Mouse (Mus musculus): ENCODE measurements around the gene Bcas1. TPM values are rescaled to one million over a fixed set of nuclear protein-coding genes. Genes with fewer than 3 reads are reported as not detected.
"Not testable (repeated sequence)": the region's sequence is repeated elsewhere in the genome, so short reads cannot be mapped to it uniquely, and the experiment has no call there.

Gene Bcas1
- 100 to 1,000 TPM in 1 of 4 experiments, 10 to 100 TPM in 3; 91.0 to 102 (median 94.4) TPM for total RNA-seq (2022)

DNA sequence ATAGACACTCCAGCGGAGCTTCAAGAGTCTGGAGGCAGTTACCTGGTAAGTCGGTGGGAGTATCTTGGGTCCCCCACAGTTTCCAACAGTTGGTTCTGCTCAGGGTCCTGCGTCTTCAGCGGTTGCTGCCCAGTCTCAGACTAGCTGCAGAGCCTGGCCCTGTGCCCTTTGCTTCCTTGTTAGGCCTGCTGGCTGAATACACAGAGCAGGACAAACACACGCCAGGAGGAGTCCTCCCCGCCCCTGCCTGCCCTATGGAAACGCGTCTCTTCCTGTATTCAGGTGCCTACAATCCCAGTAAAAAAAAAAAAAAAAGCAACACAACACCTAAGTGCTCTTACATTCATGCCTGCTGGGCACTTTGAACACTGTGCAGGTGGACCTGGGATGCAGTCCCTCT lies at the start of gene Bcas1:
Bcas1 (minus strand) TSS at position 142 of the 400 bp plus-strand sequence.
- DNase-seq (ENCODE audit: low spot score in 2 of 2) = no peak

DNA sequence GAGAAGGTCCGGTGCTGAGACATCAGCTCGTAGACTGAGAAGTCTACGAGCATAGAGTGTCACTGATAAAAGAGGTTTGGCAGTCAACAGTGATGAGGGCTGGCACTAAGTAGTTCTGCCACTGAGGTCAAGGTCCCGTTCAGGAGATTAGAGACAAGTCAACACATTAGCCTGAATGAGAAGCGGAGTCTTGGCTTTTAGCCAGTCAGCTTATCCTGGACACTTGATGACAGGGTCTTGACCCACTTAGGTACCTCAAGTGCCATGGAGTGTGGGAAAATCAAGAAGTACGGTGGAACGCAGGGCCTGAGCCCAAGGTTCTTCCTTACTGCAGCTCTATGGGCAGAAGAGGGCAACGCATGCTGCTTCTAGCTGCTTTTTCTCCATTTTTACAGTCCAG lies 49.0 kb upstream of the Bcas1 start:
- DNase-seq (ENCODE audit: low spot score in 2 of 2) = no peak

DNA sequence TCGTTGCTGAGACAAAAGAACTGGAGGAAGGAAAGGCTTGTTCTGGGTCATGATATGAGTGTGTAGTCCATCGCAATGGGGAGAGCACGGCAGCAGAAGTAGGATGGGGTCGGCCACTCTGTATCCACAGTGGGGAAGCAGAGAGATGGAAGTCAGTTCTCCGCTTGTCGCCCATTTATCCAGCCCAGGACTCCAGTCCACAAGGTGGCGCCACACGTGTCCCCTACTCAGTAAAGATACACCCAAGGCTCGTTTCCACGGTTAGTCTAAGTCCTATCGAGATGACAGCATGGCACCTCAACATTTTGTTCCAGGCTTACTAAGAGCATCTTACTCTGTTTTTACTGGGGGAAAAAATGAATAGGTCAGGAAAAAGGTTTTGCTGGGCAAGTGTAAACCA lies 48.6 kb upstream of the Bcas1 start:
- no peak for DNase-seq (ENCODE audit: low spot score in 2 of 2)

DNA sequence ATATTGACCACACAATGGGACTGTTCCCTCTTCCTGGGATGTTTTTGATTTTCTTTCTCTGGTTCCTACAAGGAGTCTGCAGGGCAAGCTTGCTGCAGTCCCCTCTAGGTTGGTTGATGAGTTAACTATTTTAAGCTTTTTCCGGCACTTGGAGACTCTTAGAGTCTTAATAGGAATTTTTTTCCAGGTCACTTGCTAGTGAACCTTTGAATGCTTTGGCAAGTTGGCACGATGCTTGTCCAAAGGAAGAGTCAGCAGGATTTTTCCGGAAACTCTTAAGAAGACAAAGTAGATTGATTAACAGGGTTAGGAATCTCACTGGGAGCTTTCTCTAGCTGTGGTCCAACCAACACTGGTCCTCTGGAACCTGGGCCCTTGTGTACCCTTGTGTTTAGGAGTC lies 47.5 kb upstream of the Bcas1 start:
- no peak for DNase-seq (ENCODE audit: low spot score in 2 of 2)

DNA sequence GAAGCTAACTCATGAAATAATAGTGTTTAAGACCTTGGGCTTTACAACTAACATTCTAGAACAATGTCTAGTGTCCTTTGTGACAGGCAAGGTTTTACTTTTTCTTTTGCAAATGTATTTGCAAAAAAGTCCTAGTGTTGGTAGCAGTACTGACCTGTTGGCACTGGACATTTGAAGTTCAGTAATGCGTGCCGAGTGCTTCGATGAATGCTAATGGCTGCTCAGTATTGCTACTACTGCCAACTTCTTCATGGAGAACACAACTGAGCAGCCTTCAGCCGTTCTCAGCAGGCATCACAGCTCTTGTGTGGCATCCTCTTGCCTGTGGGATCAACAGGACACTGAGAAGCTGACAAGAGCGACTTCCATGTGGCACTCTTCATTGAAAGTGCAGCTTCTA lies 46.5 kb upstream of the Bcas1 start:
- no peak for DNase-seq (ENCODE audit: low spot score in 2 of 2)

DNA sequence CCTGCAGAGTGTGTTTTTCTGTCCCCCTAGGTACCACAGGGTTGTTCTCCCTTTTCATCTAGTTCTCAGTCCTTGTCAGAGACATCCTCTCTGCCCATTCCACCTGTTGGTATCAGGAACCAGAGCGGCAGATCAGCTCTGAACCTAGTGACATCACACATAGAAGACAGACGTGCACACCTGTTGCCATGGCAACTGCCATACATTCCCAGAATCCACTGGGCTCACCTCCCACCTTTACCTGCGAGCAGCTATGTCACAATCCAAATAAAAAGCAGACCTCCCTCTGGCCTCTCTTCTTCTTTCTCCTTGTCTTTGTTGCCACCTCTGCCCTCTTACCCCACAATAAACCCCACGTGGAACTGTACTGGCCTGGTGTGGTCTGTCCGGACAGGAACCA lies 42.9 kb upstream of the Bcas1 start:
- no peak for DNase-seq (ENCODE audit: low spot score in 2 of 2)

DNA sequence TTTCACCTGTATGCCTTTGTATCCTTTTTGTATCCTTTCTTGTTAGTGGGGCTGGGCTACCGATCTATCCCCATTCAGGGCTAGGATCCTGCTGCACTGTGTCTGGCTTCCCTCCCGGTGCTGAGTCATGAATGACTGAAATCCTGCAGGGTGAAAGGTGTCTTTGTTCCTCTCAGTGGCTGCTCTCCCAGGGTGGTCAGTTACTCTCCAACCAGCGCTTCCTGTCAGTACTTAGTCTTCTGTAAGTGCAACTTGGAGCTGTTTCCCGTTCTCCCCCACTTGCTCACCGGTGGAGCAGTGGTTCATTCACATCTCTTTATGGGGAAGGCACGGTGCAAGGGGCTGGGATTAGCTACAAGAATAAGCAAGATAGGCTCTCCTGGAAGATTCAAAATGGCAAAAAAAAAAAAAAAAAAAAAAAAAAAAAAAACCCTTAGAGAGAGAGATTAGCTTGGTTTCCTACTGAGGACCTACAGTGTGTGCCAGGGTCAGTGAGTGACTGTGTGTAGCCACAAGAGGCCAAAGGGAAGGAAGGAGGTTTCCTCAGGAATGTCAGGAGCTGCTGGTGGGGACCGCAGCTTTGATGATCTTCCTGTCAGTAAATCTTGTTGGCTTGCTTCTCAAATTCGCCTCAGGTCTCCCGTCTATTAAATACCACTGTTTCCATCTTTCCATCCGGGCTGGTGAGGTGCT lies 42.1 kb upstream of the Bcas1 start:
- DNase-seq (ENCODE audit: low spot score in 2 of 2) = peak; percentile 10 to 28

DNA sequence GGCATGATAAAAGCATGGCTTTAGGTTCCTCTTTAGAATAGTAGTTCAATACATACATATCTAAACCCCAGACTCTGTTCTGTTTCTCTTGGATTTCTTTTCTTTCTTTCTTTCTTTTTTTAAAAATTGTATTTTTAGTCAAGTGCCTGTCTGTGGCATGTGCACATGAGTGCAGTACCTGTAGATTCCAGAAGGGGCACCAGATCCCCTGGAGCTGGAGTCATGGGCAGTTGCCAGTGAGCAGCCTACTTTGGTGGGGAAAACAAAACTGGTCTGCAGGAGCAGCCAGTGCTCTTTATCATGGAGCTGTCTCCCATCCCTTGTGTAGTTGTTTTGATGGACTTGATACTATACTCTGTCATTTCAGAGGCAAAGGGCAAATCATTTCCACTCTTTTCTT lies 40.4 kb upstream of the Bcas1 start:
- DNase-seq (ENCODE audit: low spot score in 2 of 2) = no peak

DNA sequence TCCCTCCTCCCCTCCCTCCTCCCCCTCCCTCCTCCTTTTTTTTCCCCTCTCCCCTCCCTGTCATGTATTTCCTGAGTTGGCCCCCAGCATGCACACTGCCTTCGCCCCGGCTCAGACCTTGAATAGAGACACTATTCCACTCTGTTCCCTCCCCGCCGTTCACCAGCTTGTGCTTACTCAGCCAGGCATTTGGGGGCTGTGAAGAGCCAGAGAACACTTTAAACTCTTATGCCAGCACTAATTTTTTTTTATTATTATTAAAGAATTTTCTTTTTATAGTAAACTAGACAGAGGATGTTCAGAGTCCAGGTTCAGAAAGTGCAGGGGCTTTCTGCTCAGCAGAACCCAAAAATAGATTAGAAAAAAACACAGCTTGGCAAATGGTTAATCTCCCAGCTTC lies 37.2 kb upstream of the Bcas1 start:
- DNase-seq (ENCODE audit: low spot score in 2 of 2) = no peak

DNA sequence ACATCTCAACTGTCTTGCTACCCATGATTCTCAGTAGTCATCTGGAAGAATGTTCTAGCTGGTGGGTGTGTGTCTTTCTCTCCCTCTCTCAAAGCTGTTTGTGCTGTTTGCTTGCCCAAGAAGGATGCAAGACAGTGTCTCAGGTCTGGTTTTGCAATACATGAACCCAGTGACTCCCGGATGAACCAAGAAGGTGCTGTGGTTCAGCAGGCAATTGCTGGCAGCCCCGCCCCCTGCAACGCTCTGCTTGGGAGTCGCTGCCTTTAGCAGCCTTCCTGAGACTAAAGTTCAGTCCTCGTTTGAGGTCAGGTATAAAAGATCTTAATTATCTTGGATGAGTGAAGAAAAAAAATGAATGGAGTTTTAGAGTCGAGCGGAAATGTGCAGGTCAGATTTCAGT lies 34.0 kb upstream of the Bcas1 start:
- DNase-seq (ENCODE audit: low spot score in 2 of 2) = no peak

DNA sequence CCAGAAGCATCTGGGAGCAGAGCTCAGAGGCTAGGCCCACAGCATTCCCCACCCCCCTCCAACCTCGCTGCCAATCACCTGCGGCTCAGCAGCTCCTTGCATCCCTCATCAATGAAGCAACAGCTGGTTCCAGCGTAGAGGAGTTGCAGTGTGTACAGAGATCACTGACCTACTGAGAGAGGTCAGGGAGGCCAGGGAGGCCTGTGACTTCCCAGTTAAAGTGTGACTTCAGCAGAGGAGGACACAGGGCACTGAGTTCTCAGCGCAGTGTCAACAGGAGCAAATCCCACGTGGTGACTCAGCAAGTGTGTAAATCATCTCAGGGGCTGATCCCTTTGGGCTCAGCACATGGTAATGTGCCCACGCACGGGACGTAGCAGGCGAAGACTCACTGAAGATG lies 32.2 kb upstream of the Bcas1 start:
- no peak for DNase-seq (ENCODE audit: low spot score in 2 of 2)

DNA sequence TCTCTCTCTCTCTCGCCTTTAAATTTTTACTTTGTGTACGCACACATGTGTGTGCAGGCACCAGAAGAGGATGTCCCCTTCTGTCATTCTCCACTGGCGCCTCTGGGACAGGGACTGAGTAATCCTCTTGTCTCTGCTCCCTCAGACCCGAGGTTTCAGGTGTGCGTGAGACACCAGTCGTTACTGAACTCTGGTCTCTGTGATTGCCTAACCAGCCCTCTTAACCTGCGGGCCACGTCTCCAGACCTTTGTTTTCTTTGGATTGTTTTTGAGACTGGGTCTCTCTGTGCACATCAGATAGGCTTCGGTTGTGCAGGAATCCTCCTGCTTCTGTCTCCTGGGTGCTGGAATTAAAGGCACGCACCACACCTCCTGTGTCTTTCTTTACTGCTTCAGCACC lies 31.5 kb upstream of the Bcas1 start:
- DNase-seq (ENCODE audit: low spot score in 2 of 2) = no peak

DNA sequence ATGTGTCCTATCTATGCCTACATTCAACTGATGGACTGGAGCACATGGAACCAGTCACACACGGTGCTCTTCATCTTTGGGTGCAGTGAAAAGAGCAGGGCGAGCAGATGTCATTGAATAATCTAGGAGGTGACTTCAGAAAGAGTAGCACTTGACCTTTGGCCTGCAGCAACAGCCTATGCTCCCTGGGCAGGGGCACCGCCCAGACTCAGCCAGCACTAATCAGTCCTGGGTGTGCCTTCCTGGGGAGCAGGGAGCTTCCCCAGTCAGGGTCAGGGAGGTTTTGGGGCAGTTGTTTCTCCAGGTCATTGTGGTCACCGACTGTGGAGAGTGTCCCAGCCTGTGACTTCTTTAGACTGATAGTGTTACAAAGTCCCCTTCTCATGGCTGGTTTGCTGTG lies 26.2 kb upstream of the Bcas1 start:
- DNase-seq (ENCODE audit: low spot score in 2 of 2) = not testable (repeated sequence)

DNA sequence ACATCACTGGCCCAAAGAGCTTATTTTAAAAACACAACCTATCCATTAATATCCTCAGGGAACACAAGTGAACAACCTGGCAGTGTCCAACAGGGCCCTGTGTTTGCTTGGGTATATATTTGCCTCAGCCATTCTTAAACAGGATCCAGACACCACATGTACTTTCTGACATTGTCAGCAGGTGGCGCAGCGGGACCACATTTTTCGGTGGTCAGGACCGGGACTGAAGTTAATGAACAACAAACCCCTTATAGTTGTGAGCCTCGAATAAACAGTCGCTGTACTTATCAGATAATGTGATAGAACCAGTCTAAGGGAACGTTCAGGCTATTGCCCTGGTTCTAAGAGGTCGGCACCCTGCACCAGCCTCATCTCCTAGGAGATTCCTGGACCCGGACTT lies 23.3 kb upstream of the Bcas1 start:
- DNase-seq (ENCODE audit: low spot score in 2 of 2) = peak in 1 of 2 experiments; percentile 74

DNA sequence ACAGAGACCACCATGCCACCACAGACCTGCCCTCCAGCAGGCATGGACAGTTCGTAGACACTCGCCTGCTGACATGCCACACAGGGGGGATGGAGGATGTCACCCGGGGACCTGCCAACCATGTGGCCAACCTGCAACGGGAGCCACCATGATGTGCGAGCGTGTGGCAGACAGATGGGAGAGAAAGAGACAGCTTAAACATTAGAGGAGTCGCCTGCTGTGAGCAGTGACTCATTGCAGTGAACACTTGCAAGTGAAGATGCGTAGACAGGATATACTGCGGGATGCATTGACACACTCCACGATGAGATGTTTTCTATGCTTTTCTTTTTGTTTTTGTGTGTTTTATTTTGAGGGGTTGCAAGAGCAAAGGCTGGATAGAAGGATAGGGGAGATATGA lies 20.0 kb upstream of the Bcas1 start:
- DNase-seq (ENCODE audit: low spot score in 2 of 2) = peak in 1 of 2 experiments; percentile 33

DNA sequence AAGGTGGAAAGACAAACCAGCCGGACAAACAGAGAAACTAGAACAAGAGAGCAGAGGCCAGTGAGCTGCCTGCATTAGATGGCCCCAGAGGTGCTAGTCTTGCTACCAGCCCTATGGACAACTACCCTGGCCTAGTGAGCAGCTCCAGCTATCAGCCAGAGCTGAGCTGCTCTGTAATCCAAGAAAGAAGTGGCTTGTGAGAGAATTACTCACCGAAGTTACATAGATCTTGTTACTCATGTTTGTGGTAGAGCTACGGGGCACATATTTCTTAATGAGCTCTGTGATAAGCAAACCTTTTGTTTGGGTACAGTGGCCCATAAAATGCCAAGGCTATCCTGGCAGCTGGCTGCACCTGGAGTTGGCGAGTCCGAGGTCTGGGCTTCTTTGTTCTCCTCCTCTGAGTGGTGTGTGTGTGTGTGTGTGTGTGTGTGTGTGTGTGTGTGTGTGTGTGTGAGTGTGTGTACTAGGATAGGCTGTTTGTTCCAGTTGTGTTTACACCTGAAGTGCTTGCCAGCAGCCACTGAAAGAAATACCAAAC lies 19.3 kb upstream of the Bcas1 start:
- DNase-seq (ENCODE audit: low spot score in 2 of 2) = no peak

DNA sequence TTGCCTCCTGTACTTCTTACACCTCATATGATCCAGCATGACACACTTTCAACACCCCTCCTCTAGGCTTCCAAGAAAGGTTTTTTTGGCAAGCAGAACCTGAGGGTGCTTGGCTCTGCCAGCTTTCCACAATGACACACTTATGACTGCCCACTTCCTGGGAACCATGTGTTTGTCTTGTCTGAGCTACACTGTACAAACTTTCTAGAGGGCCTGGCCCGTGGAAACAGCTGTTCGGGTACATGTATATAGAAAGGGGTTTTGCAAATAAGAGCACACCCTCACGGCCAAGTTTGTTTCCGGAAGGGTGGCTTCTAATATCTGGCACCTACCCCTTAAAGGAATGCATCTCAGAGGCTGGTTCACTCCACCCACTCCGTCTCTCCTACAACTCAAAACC lies 18.2 kb upstream of the Bcas1 start:
- no peak for DNase-seq (ENCODE audit: low spot score in 2 of 2)

DNA sequence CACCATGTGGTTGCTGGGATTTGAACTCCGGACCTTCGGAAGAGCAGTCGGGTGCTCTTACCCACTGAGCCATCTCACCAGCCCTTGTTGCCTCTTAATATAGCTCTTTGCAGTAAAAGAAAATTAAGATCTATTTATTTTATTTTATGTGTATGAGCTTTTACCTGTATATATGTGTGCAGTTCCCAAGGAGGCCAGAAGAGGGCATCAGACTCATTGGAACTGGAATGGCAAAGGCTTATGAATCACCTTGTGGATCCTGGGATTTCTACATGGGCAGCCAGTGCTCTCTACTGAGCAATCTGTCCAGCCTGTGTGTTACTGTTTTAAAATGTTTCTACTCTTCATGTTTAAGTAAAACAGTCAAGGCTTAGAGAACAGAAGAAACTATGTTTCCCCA lies 14.9 kb upstream of the Bcas1 start:
- no peak for DNase-seq (ENCODE audit: low spot score in 2 of 2)

DNA sequence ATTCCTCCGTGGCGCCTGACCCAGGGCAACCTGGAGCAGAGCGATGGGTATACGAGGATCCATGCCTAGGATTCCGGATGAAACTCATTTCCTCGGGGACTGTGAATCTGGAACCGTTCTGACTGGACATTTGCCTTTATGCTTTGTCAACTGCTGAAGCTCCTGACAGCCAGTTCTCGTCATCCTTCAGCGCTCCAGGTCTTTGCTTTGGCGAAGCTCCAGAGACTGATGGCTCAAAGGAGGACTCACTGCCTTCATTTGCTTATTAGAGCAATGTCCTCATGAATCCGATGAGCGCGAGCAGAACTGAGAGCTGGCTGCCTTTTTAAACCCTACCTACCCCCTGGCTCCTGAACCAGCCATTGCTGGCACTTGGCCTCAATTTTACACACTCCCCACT lies 11.1 kb upstream of the Bcas1 start:
- DNase-seq (ENCODE audit: low spot score in 2 of 2) = no peak

DNA sequence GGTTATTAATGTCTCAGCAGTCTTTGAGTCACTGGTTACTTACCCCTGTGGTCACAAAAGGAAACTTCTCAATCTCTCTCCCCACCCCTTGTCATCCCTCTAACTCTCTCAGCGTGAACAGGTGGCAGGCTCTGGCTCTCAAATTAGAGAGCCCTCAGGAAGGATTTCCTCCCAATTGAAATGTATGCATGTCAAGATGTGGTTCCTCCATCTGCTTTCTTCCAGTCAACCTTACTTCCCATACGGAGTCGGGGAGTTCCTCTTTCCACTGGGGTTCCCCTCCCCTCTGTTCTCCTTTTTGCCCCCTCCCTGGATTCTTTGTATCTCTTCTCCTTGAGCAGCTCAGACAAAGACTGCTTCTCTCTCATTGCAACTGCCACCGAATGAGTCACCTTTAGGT lies 8.6 kb upstream of the Bcas1 start:
- DNase-seq (ENCODE audit: low spot score in 2 of 2) = no peak

DNA sequence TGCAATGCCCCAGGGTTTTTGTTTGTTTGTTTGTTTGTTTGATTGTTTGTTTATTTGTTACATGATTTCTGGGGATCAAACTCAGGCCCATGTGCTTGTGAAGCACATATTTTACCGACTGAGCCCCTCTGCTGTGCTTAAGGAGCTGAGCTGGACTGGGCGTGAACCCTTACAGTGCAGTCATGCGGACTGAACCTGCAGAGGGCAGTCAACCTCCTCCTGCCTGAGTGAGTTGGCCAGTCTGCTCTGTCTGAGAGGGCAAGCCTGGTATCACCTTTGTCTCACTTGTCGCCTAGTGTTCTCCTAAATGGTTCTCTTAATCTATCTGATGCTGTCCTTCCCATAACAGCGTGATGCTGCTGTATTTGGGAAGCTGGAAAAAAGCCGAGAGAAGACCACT lies 4.5 kb upstream of the Bcas1 start:
- DNase-seq (ENCODE audit: low spot score in 2 of 2) = no peak

DNA sequence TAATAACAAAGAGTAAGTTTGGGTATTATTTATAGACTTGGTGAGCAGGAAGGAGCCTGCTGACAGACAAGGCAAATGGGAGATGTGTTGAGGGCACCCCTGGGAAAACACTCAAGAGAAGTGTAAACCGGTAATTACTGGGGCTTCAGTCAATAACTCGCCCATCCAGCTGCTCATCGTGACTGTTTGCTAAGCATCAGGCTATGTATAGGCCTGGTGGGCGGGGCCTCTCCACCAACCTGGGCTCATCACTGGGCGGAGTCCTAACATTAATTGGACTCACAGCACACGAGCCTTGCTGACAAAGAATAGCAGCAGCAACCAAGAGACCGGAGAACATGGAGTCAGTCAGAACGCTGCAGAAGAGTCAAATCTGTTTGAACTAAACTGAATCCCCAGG lies 1.3 kb upstream of the Bcas1 start:
- DNase-seq (ENCODE audit: low spot score in 2 of 2) = no peak

DNA sequence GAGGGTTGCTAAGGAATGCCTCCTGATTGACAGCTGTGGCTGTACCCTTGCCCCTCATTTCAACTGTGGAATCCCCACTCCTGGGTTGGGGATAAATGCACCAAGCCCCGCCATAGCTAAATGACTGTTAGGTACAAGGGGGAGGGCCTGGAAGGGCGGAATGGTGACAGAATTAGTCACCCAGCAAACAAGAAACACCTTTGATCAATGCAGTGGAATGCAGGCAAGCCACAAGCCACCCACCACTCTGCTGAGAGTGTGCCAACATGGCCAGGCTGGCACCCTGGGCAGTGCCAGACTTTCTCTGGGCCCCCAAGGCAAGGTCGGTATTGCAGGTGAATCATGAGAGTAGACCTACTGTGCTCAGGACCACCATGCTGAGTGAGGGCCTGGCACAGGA lies 3.5 kb downstream of the Bcas1 start:
- no peak for DNase-seq (ENCODE audit: low spot score in 2 of 2)

DNA sequence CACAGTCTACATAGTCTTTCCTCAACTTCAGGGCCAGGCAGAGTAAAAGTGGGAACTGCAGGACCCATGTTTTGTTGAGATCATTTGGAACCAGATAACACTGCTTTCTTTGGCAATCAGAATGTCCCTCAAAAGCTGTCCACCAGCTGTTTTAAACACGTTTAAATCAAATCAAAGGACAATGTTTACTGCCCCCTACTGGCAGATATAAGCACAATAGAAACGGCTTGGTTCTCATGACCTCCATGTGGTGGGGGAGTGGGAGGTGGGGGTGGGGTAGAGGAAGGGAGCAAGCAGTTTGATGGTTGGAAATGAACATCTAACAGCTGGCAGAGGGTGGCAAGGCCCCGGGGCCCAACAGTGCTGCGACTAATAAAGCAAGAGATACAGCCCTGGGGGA lies 5.7 kb downstream of the Bcas1 start:
- DNase-seq (ENCODE audit: low spot score in 2 of 2) = no peak
